Mouse (Mus musculus) megakaryocyte, embryonic 14.5 days (primary cell): ENCODE data around the gene Reln.

Experiments
- FLI1 ChIP-seq: IDR thresholded peaks from 2 replicates; pipeline ENCODE4 v1.6.1; 2012; ENCODE audit warnings: low read length, inconsistent platforms, mixed read lengths
- GATA1 ChIP-seq: IDR thresholded peaks from 3 replicates; pipeline ENCODE4 v1.6.1; 2012; ENCODE audit warnings: mixed read lengths, low read length, inconsistent platforms, borderline replicate concordance

DNA sequence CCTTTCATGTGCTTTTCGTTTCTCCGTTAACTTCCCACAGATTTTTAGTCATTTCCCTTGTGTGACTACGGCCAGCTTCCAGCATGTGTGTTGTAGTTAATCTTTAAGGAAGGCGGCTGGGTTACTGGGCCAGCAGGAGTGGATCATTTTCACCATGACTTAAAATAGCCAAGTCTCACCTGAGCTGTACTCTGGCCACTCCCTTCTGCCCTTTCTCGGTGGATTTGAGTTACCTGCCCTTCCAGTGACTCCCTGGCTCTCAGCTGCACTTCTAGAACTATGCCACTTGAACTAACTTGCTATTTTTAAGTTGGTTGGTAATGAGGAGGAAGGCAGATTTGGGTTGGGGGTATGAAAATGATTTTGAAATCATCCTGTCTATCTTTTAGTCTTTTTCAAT lies 406.4 kb downstream of the Reln start:
- TF ChIP-seq GATA1, result no peak
- no peak for TF ChIP-seq FLI1
